Mouse (Mus musculus): Measurements from ENCODE around the gene Exo5.

The Exo5 gene

GRCm38 (mm10) chr4:120904533-120904932 lies 20.3 kb downstream of the Exo5 start:
- DNase-seq: no peak

- DNase-seq: peak; percentile 66
These were observed 28.8 kb downstream of the Exo5 start for GRCm38 (mm10) chr4:120895810-120896584.

GRCm38 (mm10) chr4:120895226-120895625 lies 29.6 kb downstream of the Exo5 start:
- peak; percentile 59 for DNase-seq

- DNase-seq: peak; percentile 57
These were observed 30.2 kb downstream of the Exo5 start for GRCm38 (mm10) chr4:120894584-120894983.

- peak; percentile 84 for DNase-seq
These were observed 31.0 kb downstream of the Exo5 start for GRCm38 (mm10) chr4:120893656-120894401.

GRCm38 (mm10) chr4:120892516-120892915 lies 32.3 kb downstream of the Exo5 start:
- DNase-seq: peak; percentile 43

- DNase-seq: peak; percentile 56
These were observed 32.9 kb downstream of the Exo5 start for GRCm38 (mm10) chr4:120891960-120892359.

GRCm38 (mm10) chr4:120890754-120891440 lies 33.9 kb downstream of the Exo5 start:
- peak; percentile 95 for DNase-seq

- DNase-seq: peak; percentile 42
These were observed 35.9 kb downstream of the Exo5 start for GRCm38 (mm10) chr4:120888884-120889283.

GRCm38 (mm10) chr4:120887381-120888112 lies 37.3 kb downstream of the Exo5 start:
- DNase-seq: peak; percentile 89

GRCm38 (mm10) chr4:120886811-120887210 lies 38.0 kb downstream of the Exo5 start:
- peak; percentile 50 for DNase-seq

GRCm38 (mm10) chr4:120886131-120886530 lies 38.7 kb downstream of the Exo5 start:
- no peak for DNase-seq

- no peak for DNase-seq
These were observed 39.4 kb downstream of the Exo5 start for GRCm38 (mm10) chr4:120885208-120886120.

- DNase-seq: no peak
These were observed 42.7 kb downstream of the Exo5 start for GRCm38 (mm10) chr4:120882002-120882625.

- DNase-seq: no peak
These were observed 43.9 kb downstream of the Exo5 start for GRCm38 (mm10) chr4:120880731-120881432.

- no peak for DNase-seq
These were observed 45.4 kb downstream of the Exo5 start for GRCm38 (mm10) chr4:120879386-120879785.

GRCm38 (mm10) chr4:120878728-120879127 lies 46.1 kb downstream of the Exo5 start:
- DNase-seq: no peak

GRCm38 (mm10) chr4:120875961-120876360 lies 48.9 kb downstream of the Exo5 start:
- no peak for DNase-seq

All from cerebellum, adult 9-10 months (tissue).